Mouse (Mus musculus) limb, embryonic 11.5 days (tissue): Measurements from ENCODE around the gene Nefh. TPM values are rescaled to one million over a fixed set of nuclear protein-coding genes. Genes with fewer than 3 reads are reported as not detected.

Experiments
- ATAC-seq: fragments of 200-750 bp; cut with Nextera tagmentation; 2 replicates; pipeline ENCODE4 v1.8.0; 2017; ENCODE audit warnings: low read depth; ENCODE audit not compliant: insufficient number of reproducible peaks, low FRiP score, low TSS enrichment
- DNase-seq: peaks from one replicate; pipeline ENCODE4 v3.0.0-alpha.2; 2015; ENCODE audit warnings: low spot score
- H3K27ac ChIP-seq: fragments of 300-500 bp; sonication (generic); replicated peaks from 2 replicates; pipeline ENCODE4 v1.5.1; 2014; ENCODE audit warnings: low read depth, mild to moderate bottlenecking, low read length
- H3K27me3 ChIP-seq: fragments of 300-500 bp; sonication (generic); 2 replicates; pipeline ENCODE4 v1.6.1; 2014; ENCODE audit warnings: mild to moderate bottlenecking, low read length, mixed read lengths; ENCODE audit not compliant: control insufficient read depth, insufficient read depth
- H3K36me3 ChIP-seq: fragments of 300-500 bp; sonication (generic); 2 replicates; pipeline ENCODE4 v1.6.1; 2014; ENCODE audit warnings: mild to moderate bottlenecking, low read length, moderate library complexity, mixed read lengths; ENCODE audit not compliant: control insufficient read depth, insufficient read depth
- H3K4me1 ChIP-seq: fragments of 300-500 bp; sonication (generic); 2 replicates; pipeline ENCODE4 v1.6.1; 2014; ENCODE audit warnings: low read length, mixed read lengths; ENCODE audit not compliant: control insufficient read depth, insufficient read depth
- H3K4me2 ChIP-seq: fragments of 300-500 bp; sonication (generic); 2 replicates; pipeline ENCODE4 v1.6.1; 2014; ENCODE audit warnings: low read depth, mild to moderate bottlenecking, moderate library complexity; ENCODE audit not compliant: severe bottlenecking
- H3K4me3 ChIP-seq: fragments of 300-500 bp; sonication (generic); 2 replicates; pipeline ENCODE4 v1.5.1; 2014; ENCODE audit warnings: low read depth, low read length
- H3K9ac ChIP-seq: fragments of 300-500 bp; sonication (generic); 2 replicates; pipeline ENCODE4 v1.6.1; 2014; ENCODE audit warnings: mild to moderate bottlenecking, low read length
- H3K9me3 ChIP-seq: fragments of 300-500 bp; sonication (generic); 2 replicates; pipeline ENCODE4 v1.6.1; 2016; ENCODE audit warnings: low read length; ENCODE audit not compliant: control insufficient read depth
- WGBS: fragments of 180-500 bp; shearing (Covaris S2); extraction: QIAGEN DNeasy Blood & Tissue Kit; methylation state at CpG from one replicate; pipeline ENCODE4 v1.1.7; 2014; 5-methylcytosine and 5-hydroxymethylcytosine counted together
- polyA plus RNA-seq: library from polyadenylated mRNA; unstranded; fragments of >200 nt; fragmentation: Nextera tagmentation; extraction: Ambion mirVana; gene quantifications from 2 replicates; pipeline ENCODE4 v1.2.1, GENCODE M21; 2014

Nefh gene
- polyA plus RNA-seq, 1 experiment from 2014 or later: 0.08 TPM

GRCm38 (mm10) chr11:4946947-4947812 lies 684 bp downstream of the Nefh start:
- Histone ChIP-seq H3K36me3 (no peaks in the 10 kb centered on the region), H3K4me3 (peak overlapping the region; percentile 39), H3K27me3 (peaks cover 75% of the 10 kb centered on the region), H3K4me1 (peaks cover 6% of the 10 kb centered on the region), H3K4me2 (peak overlapping the region; percentile 84), H3K9me3 (no peaks in the 10 kb centered on the region), H3K9ac (no peak overlapping the region), H3K27ac (no peak overlapping the region)
- peak; percentile 59 for DNase-seq
- peak; percentile 69 for ATAC-seq
- under 1% methylated on average over 113 of the region's 120 CpGs for WGBS

- H3K27me3 ChIP-seq: peaks cover 69% of the 10 kb centered on the region
Observed at GRCm38 (mm10) chr11:4946530-4946929, 1.3 kb downstream of the Nefh start.

GRCm38 (mm10) chr11:4936243-4936642 lies 11.6 kb downstream of the Nefh start:
- Histone ChIP-seq H3K9ac (no peak overlapping the region), H3K4me1 (no peaks in the 10 kb centered on the region), H3K27ac (no peak overlapping the region), H3K4me3 (no peak overlapping the region), H3K9me3 (no peaks in the 10 kb centered on the region), H3K36me3 (no peaks in the 10 kb centered on the region), H3K4me2 (no peak overlapping the region), H3K27me3 (no peaks in the 10 kb centered on the region)
- no peak for ATAC-seq
- no peak for DNase-seq
- WGBS: 88% methylated on average over 5 of the region's 5 CpGs

More at GRCm38 (mm10) chr11:4946530-4946929, 1.3 kb downstream of the Nefh start:
- WGBS: 44% methylated on average over 13 of the region's 13 CpGs
- H3K27ac ChIP-seq: no peak overlapping the region
- no peaks in the 10 kb centered on the region for H3K36me3 ChIP-seq
- H3K9ac ChIP-seq: no peak overlapping the region
- H3K4me2 ChIP-seq: peak overlapping the region; percentile 84; the same call in 1 of the 2 replicates
- H3K4me3 ChIP-seq: peak overlapping the region; percentile 39; the same call in 1 of the 2 replicates
- no peaks in the 10 kb centered on the region for H3K9me3 ChIP-seq
- H3K4me1 ChIP-seq: peaks cover 6% of the 10 kb centered on the region
- ATAC-seq (0 out of 2 replicates have a peak, but pooled peaks have one; percentile 3), DNase-seq (no peak)

- Histone ChIP-seq H3K4me3 (no peak overlapping the region), H3K9me3 (no peaks in the 10 kb centered on the region), H3K27ac (no peak overlapping the region), H3K4me2 (no peak overlapping the region), H3K9ac (no peak overlapping the region), H3K27me3 (no peaks in the 10 kb centered on the region), H3K36me3 (peaks cover 6% of the 10 kb centered on the region; the same call in 1 of the 2 replicates), H3K4me1 (no peaks in the 10 kb centered on the region)
- DNase-seq (peak; percentile 38), ATAC-seq (no peak)
- WGBS: 79% methylated on average over 1 of the region's 1 CpGs
Observed at GRCm38 (mm10) chr11:4931009-4931601, 16.8 kb downstream of the Nefh start.

- WGBS: 86% methylated on average over 3 of the region's 3 CpGs
- Histone ChIP-seq H3K4me2 (no peak overlapping the region), H3K4me3 (no peak overlapping the region), H3K9ac (no peak overlapping the region), H3K36me3 (peaks cover 12% of the 10 kb centered on the region; the same call in 1 of the 2 replicates), H3K9me3 (no peaks in the 10 kb centered on the region), H3K27ac (no peak overlapping the region), H3K27me3 (no peaks in the 10 kb centered on the region), H3K4me1 (no peaks in the 10 kb centered on the region)
- ATAC-seq: no peak
- DNase-seq: no peak
Observed at GRCm38 (mm10) chr11:4927224-4927623, 20.6 kb downstream of the Nefh start.

GRCm38 (mm10) chr11:4921751-4922150 lies 26.1 kb downstream of the Nefh start:
- ATAC-seq (no peak), DNase-seq (no peak)
- no peak overlapping the region for H3K9ac ChIP-seq
- H3K27ac ChIP-seq: no peak overlapping the region
- H3K9me3 ChIP-seq: no peaks in the 10 kb centered on the region
- H3K36me3 ChIP-seq: peaks cover 20% of the 10 kb centered on the region; the same call in 1 of the 2 replicates
- no peak overlapping the region for H3K4me2 ChIP-seq
- H3K27me3 ChIP-seq: no peaks in the 10 kb centered on the region; the same call in 1 of the 2 replicates
- no peak overlapping the region for H3K4me3 ChIP-seq
- no peaks in the 10 kb centered on the region for H3K4me1 ChIP-seq
- 92% methylated on average over 7 of the region's 7 CpGs for WGBS

GRCm38 (mm10) chr11:4921281-4921680 lies 26.6 kb downstream of the Nefh start:
- WGBS: 88% methylated on average over 2 of the region's 2 CpGs
- ATAC-seq: no peak

GRCm38 (mm10) chr11:4916068-4916467 lies 31.8 kb downstream of the Nefh start:
- Histone ChIP-seq H3K9ac (no peak overlapping the region), H3K4me3 (no peak overlapping the region), H3K4me2 (no peak overlapping the region), H3K4me1 (no peaks in the 10 kb centered on the region), H3K36me3 (peaks cover 18% of the 10 kb centered on the region), H3K27ac (no peak overlapping the region), H3K27me3 (no peaks in the 10 kb centered on the region), H3K9me3 (no peaks in the 10 kb centered on the region)
- DNase-seq (peak; percentile 67), ATAC-seq (no peak)
- 50% methylated on average over 1 of the region's 1 CpGs for WGBS

More at GRCm38 (mm10) chr11:4921281-4921680, 26.6 kb downstream of the Nefh start:
- H3K9me3 ChIP-seq: no peaks in the 10 kb centered on the region
- H3K27me3 ChIP-seq: no peaks in the 10 kb centered on the region; the same call in 1 of the 2 replicates
- no peak overlapping the region for H3K4me3 ChIP-seq
- H3K4me1 ChIP-seq: no peaks in the 10 kb centered on the region
- no peak overlapping the region for H3K9ac ChIP-seq
- DNase-seq: no peak
- peaks cover 18% of the 10 kb centered on the region; the same call in 1 of the 2 replicates for H3K36me3 ChIP-seq
- no peak overlapping the region for H3K4me2 ChIP-seq
- H3K27ac ChIP-seq: no peak overlapping the region
